Mouse (Mus musculus) liver, embryonic 11.5 days (tissue): ENCODE measurements around the gene Tent5c. TPM values are rescaled to one million over a fixed set of nuclear protein-coding genes. Genes with fewer than 3 reads are reported as not detected.

Experiments
- ATAC-seq: fragments of 200-750 bp; cut with Nextera tagmentation; replicated peaks from 2 replicates; pipeline ENCODE4 v1.8.0; 2017; ENCODE audit warnings: moderate number of reproducible peaks, mild to moderate bottlenecking, moderate TSS enrichment, moderate library complexity; ENCODE audit not compliant: low FRiP score
- DNase-seq: peaks from one replicate; pipeline ENCODE4 v3.0.0-alpha.2; 2017; ENCODE audit warnings: low spot score
- H3K27ac ChIP-seq: fragments of 300-500 bp; sonication (generic); 2 replicates; pipeline ENCODE4 v1.5.1; 2014; ENCODE audit warnings: mild to moderate bottlenecking, low read depth, low read length, control low read depth
- H3K27me3 ChIP-seq: fragments of 300-500 bp; sonication (generic); replicated peaks from 2 replicates; pipeline ENCODE4 v1.6.1; 2014; ENCODE audit warnings: low read length, mixed read lengths; ENCODE audit not compliant: control insufficient read depth, insufficient read depth
- H3K36me3 ChIP-seq: fragments of 300-500 bp; sonication (generic); 2 replicates; pipeline ENCODE4 v1.6.1; 2014; ENCODE audit warnings: mild to moderate bottlenecking, low read length, moderate library complexity, mixed read lengths; ENCODE audit not compliant: control insufficient read depth, insufficient read depth
- H3K4me1 ChIP-seq: fragments of 300-500 bp; sonication (generic); replicated peaks from 2 replicates; pipeline ENCODE4 v1.6.1; 2014; ENCODE audit warnings: low read length, mixed read lengths; ENCODE audit not compliant: control insufficient read depth, insufficient read depth
- H3K4me2 ChIP-seq: fragments of 300-500 bp; sonication (generic); 2 replicates; pipeline ENCODE4 v1.6.1; 2014; ENCODE audit warnings: mild to moderate bottlenecking, control low read depth, moderate library complexity
- H3K4me3 ChIP-seq: fragments of 300-500 bp; sonication (generic); 2 replicates; pipeline ENCODE4 v1.5.1; 2014; ENCODE audit warnings: low read depth, low read length, control low read depth
- H3K9ac ChIP-seq: fragments of 300-500 bp; sonication (generic); 2 replicates; pipeline ENCODE4 v1.6.1; 2014; ENCODE audit warnings: low read depth, low read length, control low read depth
- H3K9me3 ChIP-seq: fragments of 300-500 bp; sonication (generic); 2 replicates; pipeline ENCODE4 v1.6.1; 2016; ENCODE audit warnings: low read length, inconsistent platforms, mixed read lengths; ENCODE audit not compliant: control insufficient read depth
- WGBS: fragments of 180-500 bp; shearing (Covaris S2); extraction: QIAGEN DNeasy Blood & Tissue Kit; methylation state at CpG from one replicate; pipeline ENCODE4 v1.1.7; 2014; 5-methylcytosine and 5-hydroxymethylcytosine counted together
- polyA plus RNA-seq: library from polyadenylated mRNA; unstranded; fragments of >200 nt; fragmentation: Nextera tagmentation; extraction: Ambion mirVana; gene quantifications from 2 replicates; pipeline ENCODE4 v1.2.1, GENCODE M21; 2014

Gene Tent5c
- polyA plus RNA-seq, result 10.5 and 11.3 TPM in 2 replicates

DNA sequence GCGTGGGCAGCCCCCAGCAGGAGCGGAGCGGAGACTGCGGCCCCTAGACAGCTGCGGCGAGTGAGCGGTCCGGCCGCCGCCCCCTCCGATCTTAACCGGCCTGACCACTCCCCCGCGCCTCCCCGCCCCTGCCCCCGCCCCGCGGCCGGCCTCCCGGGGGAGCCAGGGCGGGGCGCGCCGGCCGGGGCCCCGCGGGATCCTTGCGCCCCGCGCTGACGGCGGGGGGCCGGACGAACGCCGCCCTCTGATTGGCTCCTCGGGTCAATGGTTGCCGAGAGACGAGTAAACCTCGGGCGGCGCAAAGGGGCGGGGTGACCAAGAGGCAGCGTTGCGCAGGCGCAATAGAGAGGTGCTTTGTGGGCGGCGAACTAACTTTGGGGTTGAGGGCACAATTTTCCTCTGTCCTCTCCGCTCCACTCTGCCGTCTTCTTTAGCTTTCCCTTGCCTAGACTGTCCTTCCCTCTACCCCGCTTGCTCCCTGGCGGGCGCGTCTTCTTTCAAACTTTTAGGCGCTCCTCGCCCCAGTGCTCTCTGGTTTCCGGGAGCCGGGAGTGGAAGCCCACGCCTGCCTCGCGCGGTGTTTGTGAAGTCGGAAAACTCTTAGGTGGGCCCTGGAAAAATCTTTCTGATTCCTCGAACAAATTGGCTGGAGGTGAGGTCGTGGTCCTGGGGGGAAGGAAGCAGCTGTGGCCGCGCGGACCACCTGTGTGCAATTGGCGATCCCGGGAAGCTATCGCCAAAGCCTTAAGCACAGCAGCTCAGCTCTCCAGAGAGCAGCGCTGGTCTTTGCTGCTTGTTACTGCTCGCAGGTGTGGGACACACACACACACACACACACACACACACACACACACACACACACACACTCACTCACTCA is at the start of gene Tent5c:
TSS of gene Tent5c (minus strand) at position 192 of the 877 bp plus-strand sequence.
- H3K4me3 ChIP-seq, result peak within 1 kb of the TSS; percentile 88
- peak within 1 kb of the TSS; percentile 97 for H3K4me2 ChIP-seq
- WGBS, result under 1% methylated on average over 72 of the region's 73 CpGs
- peaks cover 14% of the 10 kb centered on the region for H3K27me3 ChIP-seq
- DNase-seq, result peak; percentile 96
- H3K4me1 ChIP-seq, result peaks cover 21% of the 10 kb centered on the region
- H3K9me3 ChIP-seq, result no peaks in the 10 kb centered on the region
- H3K27ac ChIP-seq, result peak within 1 kb of the TSS; percentile 71
- H3K9ac ChIP-seq, result peak within 1 kb of the TSS; percentile 83
- no peaks in the 10 kb centered on the region for H3K36me3 ChIP-seq
- ATAC-seq, result peak; percentile 91

DNA sequence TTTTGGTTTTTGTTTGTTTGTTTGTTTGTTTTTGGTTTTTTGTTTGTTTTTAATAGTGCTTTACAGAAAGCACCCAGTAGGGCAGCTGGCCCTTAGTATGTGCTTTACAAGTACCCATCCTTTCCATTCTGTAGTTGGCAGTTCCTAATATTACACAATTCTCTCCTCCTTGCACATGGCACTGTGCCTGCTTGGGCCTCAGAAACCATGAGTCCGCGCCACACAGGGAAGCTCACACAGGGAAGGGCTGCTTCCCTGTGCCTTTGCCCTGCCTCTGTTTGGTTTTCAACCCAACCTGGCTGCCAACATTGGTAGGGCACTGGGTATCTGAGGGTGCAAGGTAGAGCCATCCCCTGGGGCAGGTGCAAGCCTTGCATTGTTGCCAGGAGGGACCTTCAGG is 47.6 kb upstream of the Tent5c start:
- Histone ChIP-seq H3K36me3 (no peaks in the 10 kb centered on the region), H3K4me2 (no peak overlapping the region), H3K27ac (no peak overlapping the region), H3K27me3 (no peaks in the 10 kb centered on the region), H3K4me3 (no peak overlapping the region), H3K9ac (no peak overlapping the region), H3K4me1 (no peaks in the 10 kb centered on the region; the same call in 1 of the 2 replicates), H3K9me3 (no peaks in the 10 kb centered on the region)
- 93% methylated on average over 2 of the region's 2 CpGs for WGBS
- ATAC-seq, result no peak
- no peak for DNase-seq

DNA sequence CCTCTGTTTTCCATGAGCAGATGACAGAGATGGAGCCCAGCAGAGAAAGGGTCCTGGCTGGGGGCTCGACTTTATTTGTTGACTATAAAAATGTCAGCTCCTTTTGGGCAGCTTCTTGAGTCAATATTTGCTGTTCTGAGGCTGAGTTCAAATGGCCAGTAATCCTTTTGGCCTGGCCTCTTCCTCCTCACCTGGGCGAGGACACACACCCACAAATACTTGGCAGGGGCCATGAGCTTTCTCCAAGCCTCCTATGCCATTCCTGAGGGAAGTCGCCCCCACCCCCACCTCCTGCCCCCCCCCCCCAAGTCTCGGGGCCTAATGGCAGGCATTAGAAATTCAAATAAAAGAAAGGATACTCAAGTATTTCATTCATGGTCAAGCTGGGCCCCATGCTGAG is 46.8 kb upstream of the Tent5c start:
- WGBS, result 61% methylated on average over 4 of the region's 4 CpGs
- no peaks in the 10 kb centered on the region for H3K9me3 ChIP-seq
- ATAC-seq (no peak), DNase-seq (no peak)
- H3K4me2 ChIP-seq, result no peak overlapping the region
- H3K27ac ChIP-seq, result no peak overlapping the region
- no peak overlapping the region for H3K9ac ChIP-seq
- H3K27me3 ChIP-seq, result no peaks in the 10 kb centered on the region
- no peaks in the 10 kb centered on the region; the same call in 1 of the 2 replicates for H3K4me1 ChIP-seq
- no peaks in the 10 kb centered on the region for H3K36me3 ChIP-seq
- H3K4me3 ChIP-seq, result no peak overlapping the region

DNA sequence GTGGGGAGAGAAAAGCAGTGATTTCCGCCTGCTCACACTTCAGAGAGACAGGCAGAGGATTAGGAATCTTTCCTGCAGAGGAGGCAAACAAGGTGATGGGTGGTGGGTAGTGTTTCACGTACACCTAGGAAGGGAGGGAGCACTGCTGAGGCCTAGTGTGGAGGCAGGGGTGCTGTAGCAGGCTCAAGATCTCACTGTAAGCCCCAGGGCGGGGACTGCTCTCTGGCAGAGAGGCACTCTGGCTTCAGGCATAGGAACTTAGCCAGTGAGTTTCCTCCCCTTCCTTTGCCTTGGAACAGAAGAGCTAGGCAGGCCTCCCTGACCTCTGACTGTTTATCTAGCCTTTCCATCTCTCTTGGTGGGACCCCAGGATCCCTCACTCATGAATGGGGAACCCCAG is 46.2 kb upstream of the Tent5c start:
- 41% methylated on average over 3 of the region's 3 CpGs for WGBS
- Histone ChIP-seq H3K36me3 (no peaks in the 10 kb centered on the region), H3K4me2 (no peak overlapping the region)

DNA sequence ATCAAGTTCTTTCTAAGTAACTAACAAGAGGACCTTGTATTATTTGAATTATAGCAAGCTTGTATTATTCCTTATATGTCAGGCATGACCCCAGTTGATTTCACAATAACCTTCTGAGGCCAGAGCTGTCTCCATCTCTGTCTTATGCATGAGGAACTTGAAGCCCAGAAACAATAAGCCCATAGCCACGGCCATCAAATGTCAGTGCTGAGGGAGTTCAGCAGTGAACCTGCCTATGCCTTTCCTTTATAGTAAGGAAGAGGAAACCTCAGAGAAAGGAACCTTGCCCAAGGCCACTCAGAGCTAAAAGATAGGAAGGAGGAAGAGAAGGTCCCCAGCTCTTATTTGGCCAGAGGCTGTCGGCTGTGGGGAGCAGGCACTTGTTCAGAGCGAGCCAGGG is 45.3 kb upstream of the Tent5c start:
- Histone ChIP-seq H3K36me3 (no peaks in the 10 kb centered on the region), H3K9me3 (no peaks in the 10 kb centered on the region), H3K27me3 (no peaks in the 10 kb centered on the region), H3K9ac (no peak overlapping the region), H3K4me2 (no peak overlapping the region), H3K4me1 (no peaks in the 10 kb centered on the region; the same call in 1 of the 2 replicates), H3K4me3 (no peak overlapping the region), H3K27ac (no peak overlapping the region)
- DNase-seq, result no peak
- WGBS, result 61% methylated on average over 3 of the region's 3 CpGs
- no peak for ATAC-seq

More for the DNA sequence above, 46.2 kb upstream of the Tent5c start:
- ATAC-seq, result no peak
- Histone ChIP-seq H3K4me3 (no peak overlapping the region), H3K27ac (no peak overlapping the region), H3K27me3 (no peaks in the 10 kb centered on the region), H3K9ac (no peak overlapping the region), H3K4me1 (no peaks in the 10 kb centered on the region; the same call in 1 of the 2 replicates), H3K9me3 (no peaks in the 10 kb centered on the region)
- DNase-seq, result no peak

DNA sequence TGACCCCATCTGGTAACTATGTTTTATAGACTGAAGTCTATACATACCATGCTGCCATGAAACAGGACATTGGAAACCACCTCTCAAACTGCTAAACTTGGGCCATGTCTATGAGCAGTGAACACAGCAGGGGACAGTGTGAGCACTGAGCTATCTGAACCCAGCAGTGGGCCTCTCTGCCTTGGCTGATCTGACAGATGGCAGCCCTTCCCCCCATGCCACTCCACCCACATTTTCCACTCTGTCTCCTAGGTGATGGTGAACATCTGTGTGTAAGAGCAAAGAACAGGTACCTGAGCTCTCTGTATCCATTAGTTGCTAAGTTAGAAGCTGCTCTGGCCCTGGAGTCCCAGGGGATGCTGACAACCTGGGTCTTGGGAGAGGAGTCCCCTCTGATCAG is 44.3 kb upstream of the Tent5c start:
- Histone ChIP-seq H3K4me2 (no peak overlapping the region), H3K36me3 (no peaks in the 10 kb centered on the region), H3K27me3 (no peaks in the 10 kb centered on the region), H3K9me3 (no peaks in the 10 kb centered on the region), H3K4me1 (no peaks in the 10 kb centered on the region; the same call in 1 of the 2 replicates), H3K4me3 (no peak overlapping the region), H3K27ac (no peak overlapping the region), H3K9ac (no peak overlapping the region)
- DNase-seq (no peak), ATAC-seq (peak; percentile 84)

DNA sequence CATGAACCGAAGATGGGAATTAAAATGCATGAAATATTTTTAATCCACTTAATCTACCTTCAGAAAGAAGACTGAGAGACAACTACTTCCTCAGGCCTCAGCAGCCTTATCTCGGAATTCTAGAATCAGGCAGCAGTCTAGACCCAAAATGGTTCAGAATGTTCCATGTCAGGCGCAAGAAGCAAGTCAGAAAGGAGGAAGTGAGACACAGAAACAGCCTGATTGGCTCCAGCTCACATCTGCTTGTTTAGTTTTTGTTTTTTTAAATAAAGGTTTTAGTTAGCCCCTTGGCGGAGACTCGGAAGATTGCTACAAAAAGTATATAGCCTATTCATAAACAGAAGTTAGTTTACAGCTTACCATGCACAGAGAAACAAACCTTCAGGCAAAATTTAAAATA is 41.8 kb upstream of the Tent5c start:
- Histone ChIP-seq H3K4me2 (no peak overlapping the region), H3K36me3 (no peaks in the 10 kb centered on the region), H3K9me3 (no peaks in the 10 kb centered on the region), H3K27ac (no peak overlapping the region), H3K4me3 (no peak overlapping the region), H3K4me1 (no peaks in the 10 kb centered on the region; the same call in 1 of the 2 replicates), H3K27me3 (no peaks in the 10 kb centered on the region), H3K9ac (no peak overlapping the region)
- no peak for ATAC-seq
- DNase-seq, result no peak
- 83% methylated on average over 5 of the region's 5 CpGs for WGBS

DNA sequence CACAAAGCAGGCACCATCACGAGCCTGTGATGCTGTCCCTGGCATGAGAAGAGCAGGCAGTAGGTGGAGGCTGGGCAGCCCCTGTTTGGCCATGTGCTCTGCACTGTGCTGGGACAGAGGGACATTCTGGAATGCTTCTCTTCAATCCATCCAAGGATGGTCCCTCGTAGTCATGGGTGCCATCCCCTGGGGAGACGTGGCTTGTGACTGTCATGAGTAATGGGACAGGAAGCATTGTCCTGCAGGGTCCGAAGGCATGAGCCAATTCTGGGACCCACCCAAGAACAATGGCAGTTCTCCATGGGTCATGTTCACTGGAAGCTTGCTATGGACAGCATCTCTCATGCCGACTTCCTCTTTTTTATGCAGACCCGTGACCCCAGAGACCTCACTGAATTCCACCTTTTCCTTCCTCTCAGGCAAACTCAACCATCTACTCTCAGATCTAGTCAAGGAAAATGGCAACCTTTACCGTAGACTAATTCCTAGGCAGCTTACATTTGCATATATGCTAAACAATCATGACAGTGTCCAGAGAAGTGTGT is 41.2 kb upstream of the Tent5c start:
- Histone ChIP-seq H3K9ac (no peak overlapping the region), H3K9me3 (no peaks in the 10 kb centered on the region), H3K36me3 (no peaks in the 10 kb centered on the region), H3K4me2 (no peak overlapping the region), H3K4me1 (no peaks in the 10 kb centered on the region; the same call in 1 of the 2 replicates), H3K27ac (no peak overlapping the region), H3K4me3 (no peak overlapping the region), H3K27me3 (no peaks in the 10 kb centered on the region)
- ATAC-seq, result no peak
- WGBS, result 55% methylated on average over 7 of the region's 7 CpGs
- no peak for DNase-seq
